Mouse (Mus musculus) midbrain, postnatal 0 days (tissue): ENCODE measurements around the gene Rai1. TPM values are rescaled to one million over a fixed set of nuclear protein-coding genes. Genes with fewer than 3 reads are reported as not detected.
A peak's percentile ranks its signal among the peaks of the same experiment; 100 is the strongest.

Experiments
- ATAC-seq: fragments of 200-750 bp; cut with Nextera tagmentation; 2 replicates; pipeline ENCODE4 v1.8.0; 2017; ENCODE audit warnings: moderate number of reproducible peaks, mild to moderate bottlenecking, moderate TSS enrichment, moderate library complexity; ENCODE audit not compliant: low FRiP score
- DNase-seq: peaks from one replicate; pipeline ENCODE4 v3.0.0-alpha.2; 2015; ENCODE audit warnings: low spot score
- H3K27ac ChIP-seq: fragments of 300-500 bp; sonication (generic); 2 replicates; pipeline ENCODE4 v1.5.1; 2014; ENCODE audit warnings: low read depth, mild to moderate bottlenecking, low read length, mixed read lengths
- H3K27me3 ChIP-seq: fragments of 300-500 bp; sonication (generic); 2 replicates; pipeline ENCODE4 v1.6.1; 2014; ENCODE audit warnings: low read length, control low read depth, mixed read lengths; ENCODE audit not compliant: insufficient read depth
- H3K36me3 ChIP-seq: fragments of 300-500 bp; sonication (generic); 2 replicates; pipeline ENCODE4 v1.6.1; 2014; ENCODE audit warnings: low read length, control low read depth, mixed read lengths; ENCODE audit not compliant: insufficient read depth
- H3K4me1 ChIP-seq: fragments of 300-500 bp; sonication (generic); 2 replicates; pipeline ENCODE4 v1.6.1; 2014; ENCODE audit warnings: mild to moderate bottlenecking, control low read depth, antibody characterized with exemption, low read length, mixed read lengths; ENCODE audit not compliant: insufficient read depth
- H3K4me2 ChIP-seq: fragments of 300-500 bp; sonication (generic); 2 replicates; pipeline ENCODE4 v1.6.1; 2014; ENCODE audit warnings: low read depth, mild to moderate bottlenecking, low read length, mixed read lengths; ENCODE audit not compliant: poor library complexity, severe bottlenecking
- H3K4me3 ChIP-seq: fragments of 300-500 bp; sonication (generic); 2 replicates; pipeline ENCODE4 v1.5.1; 2014; ENCODE audit warnings: low read depth, mild to moderate bottlenecking, low read length, moderate library complexity
- H3K9ac ChIP-seq: fragments of 300-500 bp; sonication (generic); replicated peaks from 2 replicates; pipeline ENCODE4 v1.6.1; 2014; ENCODE audit warnings: mild to moderate bottlenecking, low read length, moderate library complexity, mixed read lengths; ENCODE audit not compliant: poor library complexity, severe bottlenecking
- H3K9me3 ChIP-seq: fragments of 300-500 bp; sonication (generic); 2 replicates; pipeline ENCODE4 v1.6.1; 2016; ENCODE audit warnings: low read length, control low read depth
- CTCF ChIP-seq: IDR thresholded peaks from 2 replicates; pipeline ENCODE4 v1.5.1; 2016; ENCODE audit warnings: antibody characterized with exemption, mild to moderate bottlenecking
- WGBS: fragments of 180-500 bp; shearing (Covaris S2); extraction: QIAGEN DNeasy Blood & Tissue Kit; methylation state at CpG from one replicate; pipeline ENCODE4 v1.1.7; 2014; 5-methylcytosine and 5-hydroxymethylcytosine counted together
- polyA plus RNA-seq: library from polyadenylated mRNA; unstranded; fragments of >200 nt; fragmentation: Nextera tagmentation; extraction: Ambion mirVana; gene quantifications from 2 replicates; pipeline ENCODE4 v1.2.1, GENCODE M21; 2015
- total RNA-seq: library from RNA; depleted of rRNA; stranded (reverse); fragments of >200 nt; gene quantifications from 2 replicates; pipeline ENCODE4 v1.2.3, GENCODE M21; 2014

Gene Rai1
- total and polyA plus RNA-seq, 2 experiments from 2014 or later, result 22.0 to 66.8 TPM

DNA sequence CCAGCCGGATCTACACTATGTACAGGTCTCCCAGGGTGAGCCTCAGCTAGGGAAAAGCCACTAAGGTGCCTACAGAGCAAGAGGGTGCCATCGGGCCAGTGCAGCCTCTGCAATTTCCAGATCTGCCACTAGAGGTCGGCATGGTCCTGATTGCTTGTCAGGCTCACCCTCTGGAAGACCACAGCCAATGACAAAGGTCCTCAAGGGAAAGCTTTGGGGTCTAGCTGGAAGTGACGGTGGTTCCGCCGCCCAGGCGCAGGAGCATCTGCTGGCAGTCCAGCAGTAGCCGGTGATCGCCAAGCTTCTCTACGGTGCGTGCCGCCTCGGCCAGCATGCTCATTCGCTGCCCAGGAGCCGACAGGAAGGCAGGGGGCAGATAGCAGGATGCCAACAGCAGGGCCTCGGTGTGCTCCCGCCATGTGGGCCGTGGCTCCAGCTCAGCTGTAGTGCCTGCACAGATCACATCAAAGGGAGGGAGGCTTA is 94.9 kb downstream of the Rai1 start:
- 7% methylated on average over 18 of the region's 18 CpGs for WGBS
- H3K27me3 ChIP-seq, result no peaks in the 10 kb centered on the region
- H3K4me2 ChIP-seq, result peak overlapping the region; percentile 28; the same call in 1 of the 2 replicates
- H3K4me1 ChIP-seq, result no peaks in the 10 kb centered on the region
- H3K9ac ChIP-seq, result 0 out of 2 replicates have a peak overlapping the region, but pooled peaks have one; percentile 13
- peak; percentile 97 for DNase-seq
- no peaks in the 10 kb centered on the region for H3K9me3 ChIP-seq
- 0 out of 2 replicates have a peak overlapping the region, but pooled peaks have one; percentile 3 for H3K4me3 ChIP-seq
- H3K36me3 ChIP-seq, result peaks cover 61% of the 10 kb centered on the region
- ATAC-seq, result peak; percentile 77
- TF ChIP-seq CTCF, result peak; percentile 99
- peak overlapping the region; percentile 79 for H3K27ac ChIP-seq

DNA sequence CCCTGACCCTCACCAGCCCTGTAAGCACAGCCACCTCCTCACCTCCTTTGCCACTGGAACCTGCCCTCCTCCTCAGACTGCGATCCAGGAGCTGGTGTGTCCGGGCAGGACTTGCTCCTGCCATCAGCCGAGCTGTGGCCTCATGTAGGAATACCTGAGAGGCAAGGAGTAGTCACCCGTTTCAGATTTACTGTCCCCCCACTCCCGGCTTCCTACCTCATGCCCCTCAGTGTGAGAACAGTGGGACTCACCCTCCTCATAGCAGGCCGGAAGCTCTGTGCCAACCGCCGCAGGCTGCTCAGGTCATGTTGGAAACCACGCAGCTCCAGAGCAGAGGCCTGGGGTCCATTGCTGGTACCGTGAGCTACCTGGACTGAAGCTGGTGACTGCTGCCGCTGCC is 95.6 kb downstream of the Rai1 start:
- no peak for ATAC-seq

DNA sequence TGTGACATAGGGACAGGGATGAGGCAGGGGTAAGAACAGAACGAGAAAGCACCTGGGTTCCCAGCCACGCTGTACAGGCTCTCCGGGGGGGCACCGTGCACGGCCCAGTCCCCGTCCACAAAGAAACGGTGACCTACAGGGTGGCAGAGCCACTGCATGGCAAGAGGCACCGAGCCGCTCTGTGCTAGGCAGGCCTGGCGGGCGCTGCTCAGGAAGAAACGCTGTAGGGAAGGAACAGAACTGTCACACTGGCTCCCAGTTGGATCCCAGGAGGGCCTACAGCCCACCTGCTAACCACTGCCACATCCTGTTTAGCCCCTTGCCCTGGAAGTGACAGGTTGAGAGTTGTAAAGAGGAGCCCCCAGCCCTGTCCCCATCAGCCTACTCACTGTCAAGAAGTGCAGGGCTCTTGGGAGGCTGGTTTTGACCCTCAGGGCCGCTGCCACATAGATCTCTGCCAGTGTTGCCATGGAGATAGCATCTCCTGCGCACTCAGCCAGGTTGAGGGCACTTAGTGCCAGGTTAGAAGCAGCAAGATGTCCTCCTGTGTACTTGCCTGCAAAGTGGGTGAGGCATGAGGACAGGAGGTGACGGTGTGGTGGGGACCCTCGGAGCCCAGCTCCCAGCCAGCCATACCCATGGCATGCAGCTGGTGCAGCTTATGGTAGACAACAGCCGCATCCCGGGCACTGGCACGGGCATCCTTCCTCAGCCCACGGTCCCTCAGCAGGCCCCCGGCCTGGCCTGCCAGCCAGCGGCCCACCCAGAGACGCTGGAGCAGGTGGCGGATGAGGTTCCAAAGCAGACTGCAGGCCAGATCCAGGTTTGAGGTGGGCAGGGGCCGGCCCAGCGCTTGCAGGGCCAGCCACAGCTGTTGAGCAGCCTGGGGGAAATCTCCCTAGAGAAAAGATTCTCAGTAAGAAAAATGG is 98.2 kb downstream of the Rai1 start:
- 81% methylated on average over 23 of the region's 26 CpGs for WGBS
- no peaks in the 10 kb centered on the region for H3K27me3 ChIP-seq
- no peak for TF ChIP-seq CTCF
- peak overlapping the region; percentile 29; the same call in 1 of the 2 replicates for H3K9ac ChIP-seq
- H3K27ac ChIP-seq, result 0 out of 2 replicates have a peak overlapping the region, but pooled peaks have one; percentile 7
- H3K9me3 ChIP-seq, result no peaks in the 10 kb centered on the region
- peaks cover 52% of the 10 kb centered on the region for H3K36me3 ChIP-seq
- no peak overlapping the region for H3K4me3 ChIP-seq
- ATAC-seq, result no peak
- DNase-seq, result peak; percentile 64
- H3K4me1 ChIP-seq, result no peaks in the 10 kb centered on the region; the same call in 1 of the 2 replicates
- no peak overlapping the region for H3K4me2 ChIP-seq

More for the DNA sequence above, 95.6 kb downstream of the Rai1 start:
- H3K36me3 ChIP-seq, result peaks cover 62% of the 10 kb centered on the region
- H3K9me3 ChIP-seq, result no peaks in the 10 kb centered on the region
- 91% methylated on average over 11 of the region's 11 CpGs for WGBS
- TF ChIP-seq CTCF, result no peak
- peak overlapping the region; percentile 79 for H3K27ac ChIP-seq
- H3K4me1 ChIP-seq, result no peaks in the 10 kb centered on the region
- no peak overlapping the region for H3K4me3 ChIP-seq
- H3K9ac ChIP-seq, result 0 out of 2 replicates have a peak overlapping the region, but pooled peaks have one; percentile 29
- no peaks in the 10 kb centered on the region for H3K27me3 ChIP-seq
- H3K4me2 ChIP-seq, result no peak overlapping the region
- no peak for DNase-seq

DNA sequence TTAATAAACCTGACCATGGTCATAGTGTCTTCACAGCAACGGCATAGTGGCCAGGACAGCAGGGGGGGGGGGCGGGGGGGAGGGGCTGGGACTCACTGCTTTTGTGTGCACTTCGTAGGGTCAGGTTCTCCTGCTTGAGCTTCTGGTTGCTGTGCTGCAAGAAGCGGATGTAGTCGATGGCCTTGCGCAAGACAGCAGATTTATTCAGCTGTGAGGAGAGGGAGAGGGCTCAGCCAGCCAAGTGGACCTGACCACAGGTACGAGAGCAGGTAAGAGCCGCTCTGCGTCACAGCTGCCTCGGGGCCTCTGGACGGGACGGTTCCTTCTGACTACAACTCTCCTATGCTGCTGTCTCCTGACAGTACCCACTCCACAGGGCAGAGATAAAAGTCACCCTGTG is 100.2 kb downstream of the Rai1 start:
- Histone ChIP-seq H3K9ac (no peak overlapping the region), H3K27me3 (no peaks in the 10 kb centered on the region), H3K36me3 (peaks cover 45% of the 10 kb centered on the region), H3K27ac (no peak overlapping the region), H3K4me3 (no peak overlapping the region), H3K4me2 (no peak overlapping the region), H3K9me3 (no peaks in the 10 kb centered on the region), H3K4me1 (peaks cover 17% of the 10 kb centered on the region)
- WGBS, result 85% methylated on average over 12 of the region's 12 CpGs
- DNase-seq (no peak), ATAC-seq (no peak)
- no peak for TF ChIP-seq CTCF

DNA sequence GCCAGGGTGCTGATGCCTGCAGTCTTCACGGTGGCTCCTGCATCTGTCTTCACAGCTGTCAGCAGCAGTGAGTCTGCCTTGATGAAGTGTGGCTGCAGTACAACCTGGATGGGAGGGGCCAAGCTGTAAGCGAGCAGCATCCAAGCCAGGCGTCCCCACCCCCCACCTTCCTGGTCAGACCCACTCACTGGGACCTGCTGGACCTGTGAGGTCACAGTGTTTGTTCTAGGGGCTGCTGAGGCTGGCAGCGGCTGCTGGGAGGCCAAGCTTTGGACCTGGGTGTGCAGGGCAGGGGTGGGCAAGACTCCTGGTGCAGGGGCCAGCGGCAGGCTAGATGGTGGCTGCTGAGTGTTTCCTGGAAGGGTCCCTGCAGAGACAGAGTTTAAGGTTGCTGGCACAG is 101.4 kb downstream of the Rai1 start:
- WGBS, result 81% methylated on average over 5 of the region's 5 CpGs
- H3K9me3 ChIP-seq, result no peaks in the 10 kb centered on the region
- no peak overlapping the region for H3K4me2 ChIP-seq
- no peak for ATAC-seq
- TF ChIP-seq CTCF, result no peak
- H3K4me1 ChIP-seq, result peaks cover 17% of the 10 kb centered on the region
- no peak for DNase-seq
- H3K4me3 ChIP-seq, result no peak overlapping the region
- H3K27me3 ChIP-seq, result no peaks in the 10 kb centered on the region
- peaks cover 39% of the 10 kb centered on the region for H3K36me3 ChIP-seq
- H3K27ac ChIP-seq, result no peak overlapping the region
- H3K9ac ChIP-seq, result no peak overlapping the region

DNA sequence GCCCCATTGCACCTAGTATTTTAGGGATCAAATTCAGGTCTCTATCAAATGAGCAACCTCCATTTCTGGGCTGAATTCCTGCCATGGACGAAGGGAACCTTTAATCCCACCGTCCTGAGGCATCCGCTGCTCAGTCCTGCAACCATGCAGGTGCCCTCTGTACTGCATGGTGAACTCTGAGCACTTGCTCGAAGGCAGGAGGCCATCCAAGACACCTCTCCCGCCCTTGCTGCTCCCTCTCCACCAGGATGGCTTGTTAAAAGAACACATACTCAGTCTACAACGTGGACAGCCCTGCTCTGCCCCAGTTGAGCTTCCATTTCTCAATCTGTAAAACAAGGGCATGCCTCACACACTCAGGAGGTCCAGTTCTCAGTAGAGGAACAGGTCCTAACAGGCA is 103.4 kb downstream of the Rai1 start:
- H3K4me2 ChIP-seq, result peak overlapping the region; percentile 70
- peaks cover 17% of the 10 kb centered on the region for H3K4me1 ChIP-seq
- no peaks in the 10 kb centered on the region for H3K9me3 ChIP-seq
- no peak for TF ChIP-seq CTCF
- DNase-seq (no peak), ATAC-seq (no peak)
- H3K27me3 ChIP-seq, result no peaks in the 10 kb centered on the region
- 54% methylated on average over 6 of the region's 6 CpGs for WGBS
- peak overlapping the region; percentile 48 for H3K9ac ChIP-seq
- H3K4me3 ChIP-seq, result peak overlapping the region; percentile 14
- H3K36me3 ChIP-seq, result peaks cover 22% of the 10 kb centered on the region
- H3K27ac ChIP-seq, result peak overlapping the region; percentile 76; the same call in 1 of the 2 replicates
